In the genomic region with DNA sequence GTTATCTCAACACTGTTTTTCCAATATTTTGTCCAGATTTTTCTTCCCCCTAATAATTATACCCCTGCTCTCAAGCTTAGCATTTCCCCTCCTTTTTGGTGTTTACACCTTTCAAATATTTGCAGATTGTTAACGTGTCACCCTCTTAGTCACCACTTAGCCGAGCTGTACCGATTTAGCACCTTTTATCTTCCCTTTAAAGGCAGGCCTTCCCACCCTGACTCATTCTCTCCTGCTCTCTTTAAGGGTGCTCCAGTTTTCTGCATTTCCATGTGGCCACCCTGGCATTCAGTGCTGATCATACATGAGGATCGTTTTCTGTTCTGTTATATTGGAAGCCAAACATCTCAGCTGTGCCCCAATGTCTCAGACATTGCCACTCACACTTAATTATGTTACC, we compare ENCODE assay signal across 25 mouse cellular contexts. TPM values are rescaled to one million over a fixed set of nuclear protein-coding genes. Genes with fewer than 3 reads are reported as not detected.
DNase-seq lines count a peak whose midpoint lies in the region; ATAC-seq and TF ChIP-seq lines count a peak whose summit lies in the region.
"Had no signal": no experiment of that assay in that cellular context is flagged by ENCODE, and none has a peak within 500 bp of the region (broad histone marks: within the 10 kb centered on the region; RNA-seq: fewer than 3 reads in every experiment).

No protein-coding gene starts in this region.

- ATAC-seq in hindbrain, embryonic 11.5 days (ENCODE audit: low FRiP score), result no peak
- ATAC-seq: activated CD4-positive, CD25-positive, alpha-beta regulatory T cell, adult 4 months; CD4-positive, CD25-positive, alpha-beta regulatory T cell, adult 4 months; forebrain, embryonic 13.5 days; forebrain, embryonic 16.5 days; hindbrain, postnatal 0 days had no signal

- H3K27ac ChIP-seq in left cerebral cortex, adult 2 months, result peak overlapping the region; percentile 12; the same call in 1 of the 2 replicates
- peak overlapping the region; percentile 39; the same call in 1 of the 2 replicates for H3K27ac ChIP-seq in olfactory bulb, adult 2 months (ENCODE audit: insufficient read depth, low read depth, low read length)
- H3K27ac ChIP-seq in hindbrain, embryonic 11.5 days (ENCODE audit: low read depth, low read length), result no peak overlapping the region
- H3K27ac ChIP-seq: forebrain, embryonic 10.5 days; forebrain, embryonic 13.5 days; heart, embryonic 15.5 days; hindbrain, embryonic 10.5 days; hindbrain, postnatal 0 days had no signal

- no peak overlapping the region for H3K4me2 ChIP-seq in hindbrain, embryonic 11.5 days (replicated peaks; ENCODE audit: low read depth, low read length)
- H3K4me2 ChIP-seq: forebrain, embryonic 13.5 days; heart, embryonic 12.5 days; heart, embryonic 15.5 days; hindbrain, embryonic 14.5 days had no signal

- no peaks in the 10 kb centered on the region for H3K36me3 ChIP-seq in hindbrain, embryonic 11.5 days (ENCODE audit: control insufficient read depth, insufficient read depth, low read length)
- H3K36me3 ChIP-seq: forebrain, embryonic 10.5 days; heart, embryonic 12.5 days; heart, embryonic 15.5 days; hindbrain, embryonic 10.5 days had no signal

- H3K27me3 ChIP-seq in hindbrain, embryonic 11.5 days (ENCODE audit: control insufficient read depth, insufficient read depth, low read length), result no peaks in the 10 kb centered on the region
- H3K27me3 ChIP-seq: forebrain, embryonic 13.5 days; heart, embryonic 12.5 days; heart, embryonic 15.5 days had no signal

- intact Hi-C loops in left cerebral cortex, adult 2 months (cut with DNase I), result no loop called here
- intact Hi-C loops in left cerebral cortex, postnatal 36 days (cut with DNase I), result no loop called here

- H3K9me3 ChIP-seq in hindbrain, embryonic 11.5 days (ENCODE audit: control insufficient read depth, low read length), result no peaks in the 10 kb centered on the region
- H3K9me3 ChIP-seq: forebrain, embryonic 10.5 days; forebrain, embryonic 13.5 days; heart, embryonic 12.5 days; heart, embryonic 15.5 days; hindbrain, embryonic 10.5 days had no signal

- no peak overlapping the region for H3K4me3 ChIP-seq in left cerebral cortex, adult 2 months
- H3K4me3 ChIP-seq in olfactory bulb, adult 2 months (ENCODE audit: insufficient read depth, low read depth, low read length), result no peak overlapping the region
- no peak overlapping the region for H3K4me3 ChIP-seq in hindbrain, embryonic 11.5 days (ENCODE audit: low read depth, low read length)
- H3K4me3 ChIP-seq: forebrain, embryonic 10.5 days; forebrain, embryonic 13.5 days; heart, embryonic 12.5 days; heart, embryonic 15.5 days; hindbrain, embryonic 10.5 days had no signal

- H3K9ac ChIP-seq in hindbrain, embryonic 11.5 days (ENCODE audit: low read depth, low read length), result no peak overlapping the region
- H3K9ac ChIP-seq: forebrain, embryonic 13.5 days; heart, embryonic 12.5 days; heart, embryonic 15.5 days; hindbrain, embryonic 14.5 days had no signal

- no peak for TF ChIP-seq CTCF in left cerebral cortex, adult 2 months (IDR thresholded peaks at IDR 0.05)
- TF ChIP-seq CTCF in olfactory bulb, adult 2 months (IDR thresholded peaks at IDR 0.05; ENCODE audit: insufficient read depth, low read depth, low read length), result no peak

- no peak for TF ChIP-seq POLR2A in olfactory bulb, adult 2 months (IDR thresholded peaks at IDR 0.05; ENCODE audit: insufficient read depth, low read depth, low read length)

- 22% methylated on average over 4 of the region's 4 CpGs for WGBS in olfactory bulb, adult 2 months
- WGBS in hindbrain, embryonic 11.5 days, result 86% methylated on average over 4 of the region's 4 CpGs

- peaks cover 17% of the 10 kb centered on the region for H3K4me1 ChIP-seq in olfactory bulb, adult 2 months (ENCODE audit: control insufficient read depth, insufficient read depth, low read length)
- no peaks in the 10 kb centered on the region for H3K4me1 ChIP-seq in hindbrain, embryonic 11.5 days (replicated peaks; ENCODE audit: control insufficient read depth, insufficient read depth, low read length)

- DNase-seq in left cerebral cortex, adult 2 months (ENCODE audit: extremely low spot score in 1 of 2, low spot score in 2 of 2), result no peak
- DNase-seq in left cerebral cortex, postnatal 36 days (ENCODE audit: low spot score in 2 of 2), result no peak
- DNase-seq in brain, adult 2 months (ENCODE audit: low read depth, low spot score), result peak; percentile 82
- no peak for DNase-seq in hindbrain, embryonic 11.5 days (ENCODE audit: low spot score)
- DNase-seq in testis, postnatal 10 days (ENCODE audit: low spot score), result no peak
- DNase-seq: adrenal gland, adult 8-10 months; adrenal gland, postnatal 25 days; cerebellum, adult 18-20 months; cerebellum, adult 9-10 months; cerebellum, postnatal 14 days; gastrocnemius, postnatal 25 days; heart, adult 18-20 months; heart, postnatal 10 days; heart, postnatal 36 days had no signal

RNA-seq across cellular contexts. Expression of gene Lrrc4, which starts 41.9 kb away (rescaled TPM):
- 100 to 1,000 TPM; 105 to 111 TPM for total RNA-seq in left cerebral cortex, adult 2 months (2021)
- 100 to 1,000 TPM in 1 of 2 experiments, 10 to 100 TPM in 1; 95.8 to 105 TPM for total RNA-seq in left cerebral cortex, postnatal 36 days (2021)
- polyA plus RNA-seq in olfactory bulb, adult 2 months (2012; ENCODE audit: insufficient read depth, insufficient read length, low replicate concordance, missing spikeins), result not detected in 2 replicates
- 4.5 and 4.7 TPM in 2 replicates for polyA plus RNA-seq in hindbrain, embryonic 11.5 days (2014; fragmentation: Nextera tagmentation; extraction: Ambion mirVana)
